Mouse (Mus musculus) liver, embryonic 16.5 days (tissue): ENCODE results near the gene Lrr1. TPM values are rescaled to one million over a fixed set of nuclear protein-coding genes. Genes with fewer than 3 reads are reported as not detected.

Experiments
- ATAC-seq: fragments of 200-750 bp; cut with Nextera tagmentation; 2 replicates; pipeline ENCODE4 v1.8.0; 2017; ENCODE audit warnings: low read depth, mild to moderate bottlenecking, moderate number of reproducible peaks, moderate library complexity
- H3K27ac ChIP-seq: fragments of 300-500 bp; sonication (generic); 2 replicates; pipeline ENCODE4 v1.5.1; 2014; ENCODE audit warnings: mild to moderate bottlenecking, low read length
- H3K27me3 ChIP-seq: fragments of 300-500 bp; sonication (generic); 2 replicates; pipeline ENCODE4 v1.6.1; 2014; ENCODE audit warnings: low read depth, low read length, mixed read lengths; ENCODE audit not compliant: control insufficient read depth, insufficient read depth
- H3K36me3 ChIP-seq: fragments of 300-500 bp; sonication (generic); 2 replicates; pipeline ENCODE4 v1.6.1; 2014; ENCODE audit warnings: mild to moderate bottlenecking; ENCODE audit not compliant: control insufficient read depth, insufficient read depth
- H3K4me1 ChIP-seq: fragments of 300-500 bp; sonication (generic); 2 replicates; pipeline ENCODE4 v1.6.1; 2014; ENCODE audit warnings: low read depth, low read length, mixed read lengths; ENCODE audit not compliant: control insufficient read depth
- H3K4me2 ChIP-seq: fragments of 300-500 bp; sonication (generic); 2 replicates; pipeline ENCODE4 v1.6.1; 2014; ENCODE audit warnings: low read depth, low read length, mixed read lengths
- H3K4me3 ChIP-seq: fragments of 300-500 bp; sonication (generic); 2 replicates; pipeline ENCODE4 v1.5.1; 2014; ENCODE audit warnings: low read depth, mild to moderate bottlenecking, low read length
- H3K9ac ChIP-seq: fragments of 300-500 bp; sonication (generic); 2 replicates; pipeline ENCODE4 v1.6.1; 2014; ENCODE audit warnings: low read depth, low read length
- H3K9me3 ChIP-seq: fragments of 300-500 bp; sonication (generic); replicated peaks from 2 replicates; pipeline ENCODE4 v1.6.1; 2016; ENCODE audit warnings: low read length; ENCODE audit not compliant: control insufficient read depth
- WGBS: fragments of 180-500 bp; shearing (Covaris S2); extraction: QIAGEN DNeasy Blood & Tissue Kit; methylation state at CpG from one replicate; pipeline ENCODE4 v1.1.7; 2014; ENCODE audit not compliant: insufficient replicate concordance; 5-methylcytosine and 5-hydroxymethylcytosine counted together
- polyA plus RNA-seq: library from polyadenylated mRNA; unstranded; fragments of >200 nt; fragmentation: Nextera tagmentation; extraction: Ambion mirVana; gene quantifications from 2 replicates; pipeline ENCODE4 v1.2.1, GENCODE M21; 2015

Gene Lrr1
- 14.1 and 18.5 TPM in 2 replicates for polyA plus RNA-seq

DNA sequence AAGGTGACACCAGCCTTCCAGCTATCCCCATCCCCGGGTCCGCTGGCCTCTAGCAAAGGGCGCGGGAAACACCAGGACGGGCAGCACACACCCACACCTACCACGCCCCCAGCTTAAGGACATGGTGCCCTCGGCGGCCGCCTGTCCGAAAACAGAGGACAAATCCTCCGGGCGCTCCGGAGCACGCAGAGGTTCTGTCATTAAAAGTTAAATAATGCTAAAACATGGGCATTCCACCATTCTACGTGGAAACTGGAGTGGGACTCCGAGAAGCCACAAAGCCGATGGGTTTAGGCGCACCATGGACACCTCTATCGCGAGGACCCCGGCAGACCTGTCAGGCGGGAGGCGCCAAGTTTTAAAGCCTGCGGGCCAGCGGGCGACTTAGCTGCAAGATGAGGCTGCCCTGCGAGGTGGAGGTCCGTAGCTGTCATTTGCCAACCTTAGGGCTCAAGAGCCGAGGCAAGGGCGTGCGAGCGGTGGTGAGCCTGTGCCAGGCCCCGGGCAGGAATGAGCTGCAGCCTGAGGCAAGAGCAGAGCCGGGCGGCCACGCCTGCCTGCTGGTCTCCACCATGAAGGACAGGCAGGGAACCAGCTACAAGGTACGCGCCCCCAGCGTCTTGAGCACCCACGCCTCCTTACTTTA, at the start of gene Lrr1:
TSS of gene Lrr1 (plus strand) at position 354 of the 646 bp plus-strand sequence.
- peaks cover under 1% of the 10 kb centered on the region; the same call in 1 of the 2 replicates for H3K36me3 ChIP-seq
- H3K4me3 ChIP-seq = peak within 1 kb of the TSS; percentile 92
- under 1% methylated on average over 40 of the region's 40 CpGs for WGBS
- H3K27ac ChIP-seq = peak within 1 kb of the TSS; percentile 86
- peak within 1 kb of the TSS; percentile 74 for H3K4me2 ChIP-seq
- no peaks in the 10 kb centered on the region for H3K27me3 ChIP-seq
- H3K9ac ChIP-seq = peak within 1 kb of the TSS; percentile 82
- ATAC-seq = peak; percentile 93
- no peaks in the 10 kb centered on the region for H3K9me3 ChIP-seq
- H3K4me1 ChIP-seq = peaks cover 22% of the 10 kb centered on the region

DNA sequence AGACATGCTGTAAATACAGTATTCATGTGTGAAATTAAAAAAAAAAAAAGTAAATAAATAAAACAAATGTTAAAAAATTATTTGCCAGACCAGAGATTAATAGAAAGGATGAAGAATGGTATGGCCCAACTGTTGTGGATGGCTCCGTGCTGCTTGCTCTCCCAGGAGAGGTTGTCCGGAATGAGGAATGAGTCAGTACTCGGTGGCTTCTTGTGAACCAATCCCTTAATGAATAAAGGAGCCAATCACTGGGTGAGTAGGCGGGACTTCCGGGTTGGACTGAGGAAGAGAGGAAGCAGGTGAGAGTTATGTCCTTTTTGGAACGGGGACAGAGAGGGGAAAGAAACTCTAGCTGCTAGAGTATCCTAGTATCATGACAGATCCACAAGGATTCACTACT, 48.7 kb upstream of the Lrr1 start:
- Histone ChIP-seq H3K4me2 (no peak overlapping the region), H3K9me3 (no peaks in the 10 kb centered on the region), H3K4me3 (no peak overlapping the region), H3K4me1 (no peaks in the 10 kb centered on the region), H3K27ac (no peak overlapping the region), H3K9ac (no peak overlapping the region), H3K27me3 (no peaks in the 10 kb centered on the region), H3K36me3 (no peaks in the 10 kb centered on the region)
- 69% methylated on average over 6 of the region's 6 CpGs for WGBS
- ATAC-seq = no peak

DNA sequence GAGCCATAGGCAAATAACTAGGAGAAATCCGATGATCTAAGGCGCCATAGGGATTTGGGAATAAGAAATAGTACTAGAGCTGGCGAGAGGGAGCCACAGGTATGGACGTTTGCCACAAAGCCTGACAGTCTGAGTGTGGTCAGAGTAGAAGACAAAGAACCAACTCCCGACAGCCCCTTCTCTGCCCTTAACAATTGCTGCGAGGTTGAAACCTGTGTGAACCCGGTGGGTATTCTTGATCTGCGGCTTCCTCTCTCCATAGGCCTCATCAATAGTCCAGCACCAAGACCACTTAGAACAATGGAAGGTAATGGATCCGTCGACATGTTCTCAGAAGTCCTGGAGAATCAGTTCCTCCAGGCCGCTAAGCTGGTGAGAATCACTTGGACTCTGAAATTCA, 45.8 kb upstream of the Lrr1 start:
- Histone ChIP-seq H3K27ac (no peak overlapping the region), H3K9me3 (no peaks in the 10 kb centered on the region), H3K4me3 (no peak overlapping the region), H3K4me2 (no peak overlapping the region), H3K36me3 (no peaks in the 10 kb centered on the region), H3K4me1 (no peaks in the 10 kb centered on the region), H3K27me3 (no peaks in the 10 kb centered on the region), H3K9ac (no peak overlapping the region)
- WGBS = 70% methylated on average over 11 of the region's 11 CpGs
- no peak for ATAC-seq

DNA sequence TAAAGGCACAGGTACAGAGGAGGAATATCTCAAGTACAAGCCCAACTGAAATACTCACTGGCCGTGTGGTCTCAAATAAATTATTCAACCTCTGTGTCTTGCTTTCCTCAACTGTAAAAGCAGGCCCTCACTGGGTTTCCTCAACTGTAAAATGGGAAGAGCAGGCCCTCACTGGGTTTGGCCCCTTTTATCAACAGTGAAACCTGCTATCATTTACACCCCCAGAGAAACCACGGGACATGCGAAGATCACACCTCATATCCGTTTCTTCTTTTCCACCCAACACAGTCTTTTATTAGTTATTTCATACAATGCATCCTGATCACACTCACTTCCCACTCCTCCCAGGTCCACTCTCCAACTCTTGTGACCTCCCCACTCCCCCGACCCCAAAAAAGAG, 43.5 kb upstream of the Lrr1 start:
- Histone ChIP-seq H3K36me3 (no peaks in the 10 kb centered on the region), H3K9me3 (no peaks in the 10 kb centered on the region), H3K4me2 (no peak overlapping the region), H3K9ac (no peak overlapping the region), H3K4me3 (no peak overlapping the region), H3K27me3 (no peaks in the 10 kb centered on the region), H3K4me1 (no peaks in the 10 kb centered on the region), H3K27ac (no peak overlapping the region)
- no peak for ATAC-seq
- WGBS = 49% methylated on average over 5 of the region's 5 CpGs

DNA sequence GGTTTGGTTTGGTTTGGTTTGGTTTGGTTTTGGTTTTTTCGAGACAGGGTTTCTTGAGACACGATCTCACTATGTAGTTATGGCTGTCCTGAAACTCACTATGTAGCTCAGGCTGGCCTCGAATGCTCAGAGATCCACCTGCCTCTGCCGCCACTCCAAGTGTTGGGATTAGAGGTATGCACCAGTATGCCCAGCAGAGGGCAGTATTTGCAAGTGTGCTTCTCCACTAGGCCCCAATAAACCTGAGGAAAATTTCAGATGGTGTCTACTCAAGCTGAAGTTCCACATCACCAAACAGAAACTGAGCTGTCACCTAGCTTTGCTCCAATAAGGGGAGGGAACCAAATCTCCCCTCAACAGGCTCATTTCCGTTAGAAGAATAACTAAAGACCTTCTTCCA, 41.4 kb upstream of the Lrr1 start:
- 62% methylated on average over 5 of the region's 5 CpGs for WGBS

DNA sequence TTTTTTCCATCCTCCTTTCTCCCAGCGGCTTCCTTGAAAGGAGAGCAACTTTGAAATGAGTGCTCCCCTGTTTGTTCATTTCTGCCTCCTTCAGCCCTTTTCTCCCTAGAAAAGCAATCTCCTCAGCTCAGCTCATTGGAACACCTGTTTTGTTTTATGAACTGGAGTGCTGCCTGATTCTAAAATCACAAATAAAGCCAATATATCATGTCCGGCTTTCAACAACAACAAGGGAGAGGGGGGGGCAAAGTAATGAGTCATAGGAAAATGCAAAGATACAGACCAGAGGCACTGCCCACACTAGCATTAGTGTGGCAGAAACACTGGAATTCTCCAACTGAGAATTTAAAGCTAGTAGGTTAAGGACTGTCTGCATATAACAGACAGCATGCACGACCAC, 41.0 kb upstream of the Lrr1 start:
- Histone ChIP-seq H3K4me2 (no peak overlapping the region), H3K27me3 (no peaks in the 10 kb centered on the region), H3K4me3 (no peak overlapping the region), H3K9me3 (no peaks in the 10 kb centered on the region), H3K27ac (no peak overlapping the region), H3K36me3 (no peaks in the 10 kb centered on the region), H3K4me1 (no peaks in the 10 kb centered on the region), H3K9ac (no peak overlapping the region)
- no peak for ATAC-seq
- 72% methylated on average over 3 of the region's 3 CpGs for WGBS

More for the DNA sequence above, 41.4 kb upstream of the Lrr1 start:
- no peaks in the 10 kb centered on the region for H3K9me3 ChIP-seq
- no peak overlapping the region for H3K4me2 ChIP-seq
- no peaks in the 10 kb centered on the region for H3K4me1 ChIP-seq
- no peak overlapping the region for H3K9ac ChIP-seq
- H3K27me3 ChIP-seq = no peaks in the 10 kb centered on the region
- H3K36me3 ChIP-seq = no peaks in the 10 kb centered on the region
- ATAC-seq = no peak
- H3K4me3 ChIP-seq = no peak overlapping the region
- no peak overlapping the region for H3K27ac ChIP-seq

DNA sequence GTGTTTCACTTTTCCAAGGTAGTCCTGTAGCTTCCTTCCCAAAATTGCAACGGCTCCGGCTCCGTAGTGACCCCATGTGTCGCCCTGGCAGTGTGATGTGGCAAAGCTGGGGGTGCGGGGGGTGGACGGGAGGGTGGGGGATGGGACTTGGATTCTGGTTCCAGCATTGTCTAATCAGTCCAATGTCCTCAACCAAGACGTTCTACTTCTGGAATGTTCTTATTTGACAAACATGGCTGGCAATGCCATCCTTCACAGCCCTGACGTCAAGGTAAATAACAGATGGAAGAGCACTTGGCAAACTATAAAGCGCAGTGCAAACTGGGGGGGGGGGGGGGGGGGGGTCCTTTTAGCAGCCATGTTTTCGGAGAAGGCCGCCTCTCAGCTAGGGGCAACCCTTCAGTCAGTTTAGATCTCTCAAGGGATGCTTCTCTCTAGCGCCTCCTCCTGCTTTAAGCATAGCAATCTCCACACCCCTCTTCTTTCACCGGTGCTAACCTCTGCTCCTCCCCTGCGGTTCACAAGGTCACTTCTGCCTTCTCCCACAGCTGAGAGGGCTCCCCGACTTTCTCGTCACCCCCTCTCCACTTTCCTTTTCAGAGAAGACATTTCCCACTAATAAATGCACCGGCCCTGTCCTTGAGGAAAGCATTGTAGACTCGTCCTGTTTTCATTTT, 38.8 kb upstream of the Lrr1 start:
- no peak for ATAC-seq
- no peaks in the 10 kb centered on the region for H3K27me3 ChIP-seq
- no peaks in the 10 kb centered on the region for H3K4me1 ChIP-seq
- peak overlapping the region; percentile 34 for H3K4me3 ChIP-seq
- no peaks in the 10 kb centered on the region for H3K36me3 ChIP-seq
- no peak overlapping the region for H3K27ac ChIP-seq
- no peak overlapping the region for H3K9ac ChIP-seq
- peak overlapping the region; percentile 45 for H3K4me2 ChIP-seq
- WGBS = 39% methylated on average over 18 of the region's 18 CpGs
- H3K9me3 ChIP-seq = no peaks in the 10 kb centered on the region

DNA sequence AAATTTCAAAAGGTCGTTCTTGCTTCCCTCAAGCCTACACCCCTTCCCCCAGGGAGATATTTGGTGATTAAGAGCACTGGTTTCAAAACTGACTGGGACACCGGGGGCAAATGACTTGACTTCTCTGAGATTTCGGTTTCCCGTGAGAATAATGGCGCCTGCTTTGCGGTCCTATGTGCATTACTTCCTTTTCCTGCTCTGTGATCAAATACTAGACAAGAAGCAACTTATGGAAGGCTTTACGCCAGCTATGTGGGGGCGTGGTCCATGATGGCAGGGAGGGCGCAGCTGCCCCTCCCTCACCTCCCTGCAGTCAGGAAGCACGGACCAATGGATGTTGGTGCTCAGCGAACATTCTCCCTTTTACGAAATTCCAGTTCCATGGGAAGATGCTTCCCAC, 38.1 kb upstream of the Lrr1 start:
- WGBS = 50% methylated on average over 12 of the region's 12 CpGs
- Histone ChIP-seq H3K4me1 (no peaks in the 10 kb centered on the region), H3K36me3 (no peaks in the 10 kb centered on the region), H3K4me3 (0 out of 2 replicates have a peak overlapping the region, but pooled peaks have one; percentile 0), H3K4me2 (peak overlapping the region; percentile 45), H3K27ac (no peak overlapping the region), H3K9me3 (no peaks in the 10 kb centered on the region), H3K9ac (no peak overlapping the region), H3K27me3 (no peaks in the 10 kb centered on the region)
- no peak for ATAC-seq

DNA sequence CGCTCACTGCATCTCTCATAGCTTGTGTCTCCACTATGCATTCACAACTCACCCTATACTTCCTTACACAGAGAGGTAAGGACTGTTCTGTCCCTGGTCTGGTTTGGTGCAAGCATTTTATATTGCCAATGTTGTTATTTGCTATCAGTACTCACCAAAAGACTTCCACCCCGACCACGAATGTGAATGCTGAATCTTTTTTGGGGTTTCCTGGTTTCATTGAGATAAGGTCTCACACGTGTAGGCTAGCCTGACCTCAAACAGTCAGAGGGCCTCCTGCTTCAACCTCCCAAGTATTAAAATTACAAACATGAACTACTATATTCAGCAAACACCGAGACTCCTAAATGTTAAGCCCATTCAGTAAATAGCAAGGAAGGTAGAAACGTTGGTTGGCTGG, 37.3 kb upstream of the Lrr1 start:
- Histone ChIP-seq H3K4me3 (no peak overlapping the region), H3K27me3 (no peaks in the 10 kb centered on the region), H3K9me3 (no peaks in the 10 kb centered on the region), H3K4me2 (no peak overlapping the region), H3K9ac (no peak overlapping the region), H3K36me3 (no peaks in the 10 kb centered on the region), H3K27ac (no peak overlapping the region), H3K4me1 (no peaks in the 10 kb centered on the region)
- no peak for ATAC-seq
- 35% methylated on average over 6 of the region's 6 CpGs for WGBS
